Mouse (Mus musculus) granulocyte monocyte progenitor cell, adult 5-6 weeks (primary cell): ENCODE data around the gene Ttll4. TPM values are rescaled to one million over a fixed set of nuclear protein-coding genes. Genes with fewer than 3 reads are reported as not detected.

Experiments used
- ATAC-seq: replicated peaks from 2 replicates; pipeline ENCODE4 v1.8.0; 2016; ENCODE audit warnings: mild to moderate bottlenecking, moderate TSS enrichment, inconsistent platforms; ENCODE audit not compliant: poor library complexity, severe bottlenecking
- total RNA-seq, 2 experiments: library from RNA; stranded (forward) in 1 of 2; stranded (reverse) in 1 of 2; fragments of 200-712, 200-1000 nt in 1 of 2; fragments of >200 nt in 1 of 2; fragmentation: Nextera tagmentation in 1 of 2; gene quantifications; 2 replicates each; pipeline ENCODE4 v1.2.3; 2014 to 2017

The Ttll4 gene
- total RNA-seq, 2 experiments from 2014 or later = 18.2 to 21.5 TPM

DNA sequence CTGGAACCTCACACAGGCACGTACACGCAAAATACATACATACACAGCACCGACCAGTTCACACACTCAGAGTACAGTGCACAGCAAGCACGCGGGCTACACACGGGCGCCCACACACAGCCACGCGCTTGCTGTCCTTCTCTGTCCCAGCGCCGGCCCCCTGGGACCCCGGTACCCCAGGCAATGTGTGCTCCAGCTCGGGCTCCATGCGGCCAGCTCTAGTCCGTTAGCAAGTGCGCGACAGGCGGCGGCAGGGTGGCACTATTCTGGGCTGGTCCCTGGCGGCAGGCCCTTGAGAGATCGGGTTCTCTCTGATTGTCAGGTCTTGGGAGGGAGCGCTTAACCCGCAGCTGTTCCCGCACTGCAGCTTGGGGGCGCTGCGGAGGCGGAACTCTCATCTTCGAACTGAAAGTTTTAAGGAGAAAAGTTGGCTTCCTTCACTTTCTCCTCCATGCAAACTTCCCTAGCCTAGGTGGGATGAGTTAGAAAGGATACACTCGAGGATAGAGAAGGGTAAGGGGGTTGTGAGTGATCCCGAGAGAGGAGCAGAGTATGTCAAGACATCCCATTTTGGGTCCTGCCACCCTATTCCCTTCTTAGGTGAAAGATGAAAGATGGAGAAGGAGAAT lies 87.2 kb downstream of the Ttll4 start, which contains the start of gene Prkag3:
Gene Prkag3 (minus strand): TSS at position 579 of the 629 bp plus-strand sequence.
- peak; percentile 83 for ATAC-seq

DNA sequence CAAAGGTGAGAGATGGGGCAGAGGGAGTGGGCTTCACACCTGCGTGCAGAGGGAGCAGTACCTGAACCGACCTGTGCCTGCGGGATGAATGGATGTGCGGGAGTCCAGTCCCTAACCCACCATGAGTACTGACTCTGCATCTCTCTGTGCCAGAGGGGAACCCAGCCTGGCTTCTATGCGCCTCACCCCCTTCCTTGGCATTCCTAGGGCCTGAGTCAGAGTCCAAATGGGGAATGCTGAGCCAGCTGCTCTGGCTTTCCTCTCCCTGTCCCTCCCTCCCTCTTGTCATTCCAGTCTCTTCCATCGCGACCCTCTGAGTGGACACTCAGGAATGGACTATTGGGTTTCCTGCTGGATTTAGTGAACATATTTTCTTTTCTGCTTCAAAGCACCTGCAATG lies 87.8 kb downstream of the Ttll4 start:
- no peak for ATAC-seq

DNA sequence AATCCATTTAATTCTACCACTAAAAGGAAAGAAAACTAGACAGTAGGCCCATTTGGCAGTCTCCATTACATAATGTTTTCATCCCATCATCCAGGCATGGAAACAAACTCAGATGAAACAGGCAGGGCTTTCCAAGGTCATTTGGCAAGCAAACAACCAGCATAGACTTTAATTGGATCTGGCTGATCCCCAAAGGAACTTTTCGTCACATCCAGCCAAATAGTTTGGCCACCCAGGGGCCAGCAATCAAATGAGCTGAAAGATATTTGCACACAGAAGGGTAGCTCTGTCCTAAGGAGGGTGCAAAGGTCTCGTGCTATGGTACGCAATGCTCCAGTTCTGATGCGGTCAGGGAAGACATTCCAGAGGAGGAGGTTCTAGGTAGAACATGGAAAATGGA lies 89.1 kb downstream of the Ttll4 start:
- ATAC-seq = no peak

DNA sequence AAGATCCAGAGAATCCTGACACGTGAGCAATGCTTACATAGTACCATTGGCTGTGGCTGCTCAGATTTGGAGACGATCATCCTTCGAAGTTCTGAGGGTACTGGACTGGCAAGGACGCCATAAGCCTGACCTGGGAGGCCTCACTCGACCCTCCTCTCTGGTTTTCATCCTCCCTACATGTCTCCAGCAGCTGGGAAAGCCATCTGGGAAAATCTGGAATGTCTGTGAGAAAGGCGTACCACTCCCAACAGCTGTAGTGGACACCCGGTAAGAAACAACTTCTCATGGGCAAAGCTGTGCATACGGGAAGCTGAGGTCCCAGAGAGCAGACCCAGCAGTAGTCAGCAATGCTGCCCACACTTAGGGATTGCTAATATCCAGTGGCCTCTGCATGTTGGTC lies 90.6 kb downstream of the Ttll4 start:
- ATAC-seq = no peak

DNA sequence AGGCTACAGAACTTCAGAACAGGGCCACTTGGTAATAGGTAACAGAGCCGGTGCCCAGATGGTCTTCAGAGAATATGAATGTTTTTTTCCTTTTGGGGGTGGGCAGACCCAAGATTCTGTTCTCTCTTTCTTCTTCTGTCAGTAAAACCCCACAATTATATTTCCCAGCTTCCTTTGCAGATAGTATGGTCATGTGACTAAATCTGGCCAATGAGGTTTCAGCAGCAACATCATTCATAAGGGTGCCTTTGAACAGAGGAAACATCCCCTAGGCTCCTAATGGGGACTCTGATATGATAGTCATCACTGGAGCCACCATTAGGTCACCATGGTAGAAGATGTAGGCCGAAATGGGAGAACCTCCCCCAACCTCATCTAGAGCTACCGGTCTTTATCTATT lies 91.3 kb downstream of the Ttll4 start:
- no peak for ATAC-seq

Other genes with a start within 250 kb of the Ttll4 start
- gene Cnot9, start 155.7 kb upstream of the Ttll4 start, total RNA-seq (2014; fragmentation: Nextera tagmentation) = 58.2 and 66.7 TPM in 2 replicates
- gene Cnot9, start 155.7 kb upstream of the Ttll4 start, total RNA-seq (2017) = 62.5 and 76.6 TPM in 2 replicates
- gene Plcd4, start 118.9 kb upstream of the Ttll4 start, total RNA-seq (2014; fragmentation: Nextera tagmentation) = not detected in 2 replicates
- 0.05 TPM in 1 of 2 replicates, not detected in the other for gene Plcd4, start 118.9 kb upstream of the Ttll4 start, total RNA-seq (2017)
- 26.4 and 54.1 TPM in 2 replicates for gene Usp37, start 117.5 kb upstream of the Ttll4 start, total RNA-seq (2014; fragmentation: Nextera tagmentation)
- 37.1 and 37.4 TPM in 2 replicates for gene Usp37, start 117.5 kb upstream of the Ttll4 start, total RNA-seq (2017)
- gene Zfp142, start 73.5 kb upstream of the Ttll4 start, total RNA-seq (2014; fragmentation: Nextera tagmentation) = 16.3 and 17.1 TPM in 2 replicates
- 9.5 and 10.0 TPM in 2 replicates for gene Zfp142, start 73.5 kb upstream of the Ttll4 start, total RNA-seq (2017)
- gene Bcs1l, start 73.5 kb upstream of the Ttll4 start, total RNA-seq (2014; fragmentation: Nextera tagmentation) = 29.0 and 30.3 TPM in 2 replicates
- 20.0 and 28.8 TPM in 2 replicates for gene Bcs1l, start 73.5 kb upstream of the Ttll4 start, total RNA-seq (2017)
- 20.8 and 34.3 TPM in 2 replicates for gene Rnf25, start 60.3 kb upstream of the Ttll4 start, total RNA-seq (2014; fragmentation: Nextera tagmentation)
- 17.5 and 28.2 TPM in 2 replicates for gene Rnf25, start 60.3 kb upstream of the Ttll4 start, total RNA-seq (2017)
- 0.26 TPM in 1 of 2 replicates, not detected in the other for gene Stk36, start 60.3 kb upstream of the Ttll4 start, total RNA-seq (2014; fragmentation: Nextera tagmentation)
- not detected in 2 replicates for gene Stk36, start 60.3 kb upstream of the Ttll4 start, total RNA-seq (2017)
- gene Cyp27a1, start 51.8 kb downstream of the Ttll4 start, total RNA-seq (2014; fragmentation: Nextera tagmentation) = 10.1 and 13.1 TPM in 2 replicates
- 5.8 and 6.9 TPM in 2 replicates for gene Cyp27a1, start 51.8 kb downstream of the Ttll4 start, total RNA-seq (2017)
- gene Prkag3, start 87.5 kb downstream of the Ttll4 start, total RNA-seq (2014; fragmentation: Nextera tagmentation) = not detected in 2 replicates
- not detected in 2 replicates for gene Prkag3, start 87.5 kb downstream of the Ttll4 start, total RNA-seq (2017)
- not detected in 2 replicates for gene Wnt6, start 110.1 kb downstream of the Ttll4 start, total RNA-seq (2014; fragmentation: Nextera tagmentation)
- 0.21 and 1.2 TPM in 2 replicates for gene Wnt6, start 110.1 kb downstream of the Ttll4 start, total RNA-seq (2017)
- not detected in 2 replicates for gene Wnt10a, start 129.8 kb downstream of the Ttll4 start, total RNA-seq (2014; fragmentation: Nextera tagmentation)
- gene Wnt10a, start 129.8 kb downstream of the Ttll4 start, total RNA-seq (2017) = not detected in 2 replicates
- not detected in 2 replicates for gene Cdk5r2, start 193.2 kb downstream of the Ttll4 start, total RNA-seq (2014; fragmentation: Nextera tagmentation)
- not detected in 2 replicates for gene Cdk5r2, start 193.2 kb downstream of the Ttll4 start, total RNA-seq (2017)
- gene Fev, start 223.7 kb downstream of the Ttll4 start, total RNA-seq (2014; fragmentation: Nextera tagmentation) = not detected in 2 replicates
- gene Fev, start 223.7 kb downstream of the Ttll4 start, total RNA-seq (2017) = not detected in 2 replicates
- gene Cryba2, start 231.4 kb downstream of the Ttll4 start, total RNA-seq (2014; fragmentation: Nextera tagmentation) = not detected in 2 replicates
- gene Cryba2, start 231.4 kb downstream of the Ttll4 start, total RNA-seq (2017) = not detected in 2 replicates